Mouse (Mus musculus) right cerebral cortex, adult 2 months (tissue): ENCODE measurements around the gene Vps37c.

Experiments used
- DNase-seq, 2 experiments: peaks; one replicate each; pipeline ENCODE4 v3.0.0; 2021 to 2022; ENCODE audit warnings: low spot score in 2 of 2

Vps37c gene

GRCm38 (mm10) chr19:10713551-10713950 is 25.0 kb downstream of the Vps37c start:
- DNase-seq = no peak

- no peak for DNase-seq
Observed at GRCm38 (mm10) chr19:10714168-10714567, 25.6 kb downstream of the Vps37c start.

GRCm38 (mm10) chr19:10714682-10715475 is 26.3 kb downstream of the Vps37c start:
- DNase-seq = peak; percentile 82 to 91

GRCm38 (mm10) chr19:10715476-10715875 is 26.9 kb downstream of the Vps37c start:
- DNase-seq = no peak

GRCm38 (mm10) chr19:10718251-10718775 is 29.8 kb downstream of the Vps37c start:
- DNase-seq = no peak

GRCm38 (mm10) chr19:10719751-10720150 is 31.2 kb downstream of the Vps37c start:
- DNase-seq = no peak

GRCm38 (mm10) chr19:10720524-10720923 is 32.0 kb downstream of the Vps37c start:
- DNase-seq = no peak

- DNase-seq = no peak
Observed at GRCm38 (mm10) chr19:10721064-10721463, 32.5 kb downstream of the Vps37c start.

- DNase-seq = no peak
Observed at GRCm38 (mm10) chr19:10723084-10723483, 34.5 kb downstream of the Vps37c start.

- no peak for DNase-seq
Observed at GRCm38 (mm10) chr19:10723649-10724048, 35.1 kb downstream of the Vps37c start.

- no peak for DNase-seq
Observed at GRCm38 (mm10) chr19:10724629-10725363, 36.3 kb downstream of the Vps37c start.

GRCm38 (mm10) chr19:10729889-10730288 is 41.4 kb downstream of the Vps37c start:
- DNase-seq = no peak

- DNase-seq = no peak
Observed at GRCm38 (mm10) chr19:10730469-10730868, 41.9 kb downstream of the Vps37c start.

- DNase-seq = no peak
Observed at GRCm38 (mm10) chr19:10731975-10732374, 43.4 kb downstream of the Vps37c start.

GRCm38 (mm10) chr19:10732741-10733140 is 44.2 kb downstream of the Vps37c start:
- no peak for DNase-seq

- no peak for DNase-seq
Observed at GRCm38 (mm10) chr19:10733501-10734127, 45.1 kb downstream of the Vps37c start.

GRCm38 (mm10) chr19:10734554-10734953 is 46.0 kb downstream of the Vps37c start:
- no peak for DNase-seq

GRCm38 (mm10) chr19:10735061-10735460 is 46.5 kb downstream of the Vps37c start:
- no peak for DNase-seq

GRCm38 (mm10) chr19:10735861-10736260 is 47.3 kb downstream of the Vps37c start:
- DNase-seq = no peak

- DNase-seq = no peak
Observed at GRCm38 (mm10) chr19:10738038-10738437, 49.5 kb downstream of the Vps37c start.

GRCm38 (mm10) chr19:10738811-10739210 is 50.3 kb downstream of the Vps37c start, which contains the start of gene Cd5:
Gene Cd5, minus strand, starts transcription at chr19:10739002.
- DNase-seq = no peak

- no peak for DNase-seq
Observed at GRCm38 (mm10) chr19:10739916-10740315, 51.4 kb downstream of the Vps37c start.
